10 mouse cellular contexts compared by ENCODE assay signal in the genomic region with DNA sequence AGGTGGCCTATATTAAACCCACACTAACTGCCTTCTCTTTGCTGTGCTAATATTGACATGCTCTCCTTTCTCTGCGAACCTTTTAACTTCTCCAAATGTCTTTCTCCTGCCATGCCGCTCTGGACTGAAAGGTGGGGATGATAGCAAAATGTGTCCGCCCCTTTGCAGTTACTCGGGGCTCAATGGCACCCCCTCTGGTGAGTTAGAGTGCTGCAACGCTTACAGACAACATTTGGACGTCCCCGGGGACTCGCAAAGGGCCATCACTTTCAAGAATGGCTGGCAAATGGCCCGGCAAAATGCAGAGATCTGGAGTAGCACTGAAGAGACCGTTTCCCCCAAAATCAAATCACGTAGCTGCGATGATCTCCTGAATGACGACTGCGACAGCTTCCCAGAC.
DNase-seq lines count a peak whose midpoint lies in the region; ATAC-seq and TF ChIP-seq lines count a peak whose summit lies in the region.
"Had no signal": no experiment of that assay in that cellular context is flagged by ENCODE, and none has a peak within 500 bp of the region (broad histone marks: within the 10 kb centered on the region; RNA-seq: fewer than 3 reads in every experiment).

No protein-coding gene starts in this region.

- WGBS in lung, adult 2 months, result 85% methylated on average over 14 of the region's 14 CpGs

- no peak for TF ChIP-seq POLR2A in lung, adult 2 months (IDR thresholded peaks at IDR 0.05; ENCODE audit: borderline replicate concordance, extremely low read depth, low read depth, low read length)

- no peaks in the 10 kb centered on the region for H3K4me1 ChIP-seq in lung, adult 2 months (ENCODE audit: control insufficient read depth, insufficient read depth, low read length)
- H3K4me1 ChIP-seq in E14TG2a.4 (replicated peaks; ENCODE audit: low read depth, low read length), result no peaks in the 10 kb centered on the region
- H3K4me1 ChIP-seq: forebrain, embryonic 12.5 days had no signal

- peak; percentile 42; the same call in 1 of the 2 replicates for ATAC-seq in common myeloid progenitor, adult 5-6 weeks (replicated peaks; ENCODE audit: low read depth, poor library complexity, severe bottlenecking)
- no peak for ATAC-seq in megakaryocyte-erythroid progenitor cell, adult 5-6 weeks (replicated peaks; ENCODE audit: low FRiP score, low TSS enrichment, poor library complexity, severe bottlenecking)

- H3K27me3 ChIP-seq in E14TG2a.4 (ENCODE audit: insufficient read depth, low read length), result peaks cover 4% of the 10 kb centered on the region; the same call in 1 of the 2 replicates
- H3K27me3 ChIP-seq: forebrain, embryonic 12.5 days had no signal

- H3K36me3 ChIP-seq in E14TG2a.4 (ENCODE audit: insufficient read depth, low read length), result no peaks in the 10 kb centered on the region

- intact Hi-C loops in heart, postnatal 10 days (cut with DNase I), result no loop called here
- intact Hi-C loops in heart, postnatal 25 days (cut with DNase I), result no loop called here

- H3K9me3 ChIP-seq in E14TG2a.4 (ENCODE audit: low read length), result no peaks in the 10 kb centered on the region
- H3K9me3 ChIP-seq: forebrain, embryonic 12.5 days had no signal

- peak; percentile 23; the same call in 1 of the 2 replicates for TF ChIP-seq CTCF in lung, adult 2 months (IDR thresholded peaks at IDR 0.05; ENCODE audit: insufficient read depth, low read length)
- peak; percentile 57 for TF ChIP-seq CTCF in E14TG2a.4 (conservative IDR thresholded peaks at IDR 0.05; ENCODE audit: low read length)

- peak; percentile 31 to 64 for DNase-seq in heart, postnatal 10 days
- no peak for DNase-seq in heart, postnatal 25 days (ENCODE audit: low spot score)
- DNase-seq in lung, adult 2 months, result no peak
- DNase-seq in lung, postnatal 25 days (ENCODE audit: low spot score), result no peak
- no peak for DNase-seq in urinary bladder, postnatal 10 days (ENCODE audit: low spot score)
- DNase-seq: lung, postnatal 4 days had no signal

- no peak overlapping the region for H3K4me3 ChIP-seq in lung, adult 2 months (replicated peaks; ENCODE audit: extremely low read depth, low read depth, low read length)
- H3K4me3 ChIP-seq in E14TG2a.4 (replicated peaks; ENCODE audit: low read length), result no peak overlapping the region
- H3K4me3 ChIP-seq: forebrain, embryonic 12.5 days had no signal

Comparison
In these comparisons a context has a peak if more than half of its experiments do, and no peak if none do; other contexts are left out.
1. DNase-seq: peak in heart, postnatal 10 days (2 of 2); none in heart, postnatal 25 days (single experiment), lung, adult 2 months (single experiment), lung, postnatal 25 days (single experiment) and urinary bladder, postnatal 10 days (single experiment).